Mouse (Mus musculus): ENCODE data around the gene B3gntl1.
A peak's percentile ranks its signal among the peaks of the same experiment; 100 is the strongest.
"Not testable (repeated sequence)": the region's sequence is repeated elsewhere in the genome, so short reads cannot be mapped to it uniquely, and the experiment has no call there.

The B3gntl1 gene

DNA sequence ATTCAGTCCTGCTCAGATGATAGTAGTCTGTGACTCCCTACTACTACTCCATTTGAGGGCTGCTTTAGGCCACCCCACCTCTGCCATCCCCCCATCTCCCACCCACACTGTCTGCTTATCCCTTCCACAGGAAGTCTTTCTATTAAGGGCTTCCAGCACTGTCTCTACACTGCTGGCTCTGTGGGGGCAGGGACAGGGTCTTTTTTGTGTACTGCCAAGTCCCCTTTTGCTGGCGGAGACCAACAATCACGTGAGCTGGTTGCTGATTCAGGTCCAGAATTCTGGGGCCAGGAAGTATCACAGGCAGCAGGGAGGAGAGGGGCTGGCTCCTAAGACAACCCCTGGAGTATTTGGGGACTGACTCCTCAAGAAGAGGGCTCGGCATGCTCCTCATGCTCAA lies 10.3 kb upstream of the B3gntl1 start:
- peak in 1 of 2 experiments; percentile 18 for DNase-seq

DNA sequence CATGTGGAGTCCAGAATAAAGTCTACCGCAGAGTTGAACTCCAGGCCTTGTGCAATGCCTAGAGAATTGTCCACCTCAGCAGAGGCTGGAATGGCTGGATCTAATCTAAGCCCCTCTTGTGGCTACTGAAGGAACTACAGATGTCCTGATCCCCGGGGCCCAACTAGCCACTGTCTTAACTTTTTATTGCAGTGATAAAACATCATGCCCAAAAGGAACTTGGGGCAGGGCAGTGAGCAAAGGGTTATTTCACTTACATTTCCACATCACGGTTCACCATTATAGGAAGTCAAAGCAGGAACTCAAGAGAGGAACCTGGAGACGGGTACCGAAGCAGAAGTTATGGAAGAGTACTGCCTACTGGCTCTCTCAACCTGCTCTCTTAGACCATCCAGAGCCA lies 7.8 kb upstream of the B3gntl1 start:
- DNase-seq: peak; percentile 43 to 55

DNA sequence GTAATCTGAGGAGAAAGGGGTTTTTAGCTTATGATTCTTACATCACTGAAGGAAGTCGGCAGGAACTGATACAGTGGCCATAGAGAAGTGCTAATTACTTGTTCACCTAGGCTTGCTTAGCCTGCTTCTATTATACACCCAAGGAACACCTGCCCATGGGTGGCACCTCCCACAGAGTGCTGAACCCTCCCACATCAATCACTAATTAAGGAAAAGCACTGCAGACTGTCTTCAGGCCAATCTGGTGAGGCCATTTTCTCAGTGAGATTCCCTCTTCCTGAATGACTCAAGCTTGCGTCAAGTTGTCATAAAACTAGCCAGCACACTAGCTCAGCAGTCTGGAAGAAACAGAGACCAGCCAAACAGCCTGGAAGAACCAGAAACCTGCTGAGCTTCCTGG lies 6.6 kb upstream of the B3gntl1 start:
- DNase-seq: no peak

DNA sequence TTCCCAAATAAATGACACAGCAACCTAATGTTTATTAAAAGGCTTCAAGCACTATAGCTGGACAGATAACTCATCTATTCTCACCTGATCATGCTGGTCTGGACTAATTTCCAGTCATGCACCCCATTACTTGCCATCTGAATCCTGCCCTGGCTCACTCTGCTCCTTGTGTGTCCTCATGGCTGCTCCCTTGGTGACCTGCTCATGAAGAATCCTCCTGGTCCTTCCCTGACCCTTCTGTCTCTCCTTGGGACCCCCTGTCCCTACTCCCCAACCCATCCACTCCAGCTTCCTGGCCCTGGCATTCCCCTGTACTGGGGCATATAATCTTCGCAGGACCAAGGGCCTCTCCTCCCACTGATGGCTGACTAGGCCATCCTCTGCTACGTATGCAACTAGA lies 3.9 kb upstream of the B3gntl1 start:
- DNase-seq: no peak

DNA sequence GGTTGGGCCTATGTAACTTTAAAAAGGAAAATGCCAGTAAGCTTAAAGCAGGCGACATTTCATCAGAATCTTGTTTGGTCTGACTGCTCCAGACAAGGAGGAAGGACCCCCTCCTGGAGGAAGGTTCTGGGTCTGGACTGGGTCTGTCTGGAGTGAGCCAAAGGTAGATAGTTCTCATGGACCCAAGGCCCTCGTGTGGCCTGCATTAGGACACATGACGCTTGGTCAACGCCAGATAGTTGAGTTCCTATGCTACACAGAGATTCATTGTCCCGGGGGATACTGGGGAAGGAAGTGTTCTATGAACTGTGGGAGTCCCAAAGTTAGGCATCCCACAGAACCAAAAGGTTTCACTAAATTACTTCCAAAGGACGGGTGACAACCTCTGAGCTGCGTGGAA lies 676 bp upstream of the B3gntl1 start:
- DNase-seq: peak in 1 of 2 experiments; percentile 9

DNA sequence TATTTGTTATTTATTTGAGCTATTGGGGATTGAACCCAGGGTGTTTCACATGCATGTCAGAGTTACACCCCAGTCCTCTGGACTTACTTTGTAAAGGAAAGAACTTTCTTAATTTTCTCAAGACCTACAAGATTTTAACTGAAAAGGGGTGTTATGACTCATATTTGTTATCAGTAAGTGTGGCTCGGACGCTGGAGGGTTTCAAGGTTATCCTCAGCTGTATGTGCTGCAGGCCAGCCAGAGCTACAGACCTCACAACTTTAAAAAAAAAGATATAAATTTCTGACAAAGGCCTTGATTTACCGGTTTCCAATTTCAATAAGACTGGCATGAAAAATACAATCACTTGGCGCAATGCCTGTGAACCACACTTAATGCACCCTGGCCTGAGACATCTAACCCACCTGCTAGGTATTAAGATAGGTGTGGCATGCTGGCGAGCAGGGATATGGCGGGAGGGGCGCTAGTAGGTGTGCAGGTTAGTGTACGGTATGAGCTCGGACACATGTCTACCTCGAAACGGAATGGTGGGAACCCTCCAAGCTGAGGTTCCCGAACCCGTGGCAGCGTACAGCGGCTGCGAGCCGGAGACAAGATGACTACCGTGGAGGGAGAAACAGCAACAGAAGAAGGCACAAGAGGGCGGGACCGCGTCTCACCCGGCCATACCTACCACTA lies 502 bp downstream of the B3gntl1 start:
- no peak for DNase-seq

DNA sequence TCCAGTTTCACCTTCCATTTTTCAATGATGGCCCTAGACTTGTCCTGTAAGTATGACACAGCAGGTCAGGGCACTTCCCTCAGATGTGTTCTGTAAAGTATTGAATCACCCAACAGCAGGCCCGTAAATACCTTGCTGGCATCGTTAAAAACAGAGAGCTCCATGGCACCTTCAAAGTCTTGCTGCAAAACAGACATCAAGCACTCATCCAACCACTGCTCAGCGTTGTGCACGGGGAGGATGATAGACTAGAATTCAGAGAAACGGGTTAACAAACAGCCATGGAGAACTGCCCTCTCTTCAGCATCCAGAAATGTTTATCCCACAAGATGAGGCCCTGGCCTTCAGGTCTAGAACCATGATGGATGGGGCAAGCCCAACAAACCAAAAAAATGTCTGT lies 2.0 kb downstream of the B3gntl1 start:
- no peak for DNase-seq

DNA sequence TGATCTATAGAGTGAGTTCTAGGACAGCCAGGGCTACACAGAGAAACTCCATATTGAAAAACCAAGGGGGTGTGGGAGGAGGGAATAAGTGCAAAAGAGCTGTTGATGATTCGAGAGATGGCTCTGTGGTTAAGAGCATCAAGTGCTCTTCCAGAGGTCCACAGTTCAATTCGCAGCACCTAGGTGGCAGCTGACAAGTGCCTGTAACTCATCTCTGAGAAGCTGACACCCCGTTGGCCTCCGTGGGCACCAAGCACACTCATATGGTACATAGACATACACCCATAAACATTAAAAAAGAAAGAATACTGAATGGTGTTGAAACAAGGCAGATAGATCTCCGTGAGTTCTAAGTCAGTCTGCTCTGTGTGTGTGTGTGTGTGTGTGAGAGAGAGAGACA lies 4.2 kb downstream of the B3gntl1 start:
- no peak for DNase-seq

DNA sequence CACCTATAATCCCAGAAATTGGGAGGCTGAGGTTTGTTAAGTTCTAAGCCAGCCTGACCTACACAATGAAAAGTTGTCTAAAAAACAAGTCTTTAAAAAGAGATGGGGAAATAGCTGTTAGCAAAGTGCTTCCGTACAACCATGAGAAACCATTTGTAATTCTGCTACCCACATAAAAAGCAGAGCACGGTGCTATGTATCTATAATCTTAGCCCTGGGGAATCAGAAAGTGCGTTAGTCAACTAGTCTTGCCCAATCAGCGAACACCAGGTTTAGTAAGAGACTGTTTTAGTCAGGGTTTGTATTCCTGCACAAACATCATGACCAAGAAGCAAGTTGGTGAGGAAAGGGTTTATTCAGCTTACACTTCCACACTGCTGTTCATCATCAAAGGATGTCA lies 5.4 kb downstream of the B3gntl1 start:
- DNase-seq: no peak

DNA sequence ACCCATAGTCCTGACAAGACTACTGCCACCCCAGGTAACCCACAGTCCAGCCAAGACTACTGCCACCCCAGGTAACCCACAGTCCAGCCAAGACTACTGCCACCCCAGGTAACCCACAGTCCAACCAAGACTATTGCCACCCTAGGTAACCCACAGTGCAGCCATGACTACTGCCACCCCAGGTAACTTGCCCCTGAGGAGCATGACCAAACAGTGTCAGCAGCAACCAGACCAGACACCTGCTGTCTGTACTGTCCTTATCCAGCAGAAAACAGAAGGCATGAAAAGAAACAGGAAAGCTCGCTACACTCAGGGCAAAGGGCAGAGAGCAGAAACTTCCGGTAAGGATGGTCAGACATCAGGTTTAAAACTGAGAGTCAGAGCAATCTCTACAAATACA lies 11.8 kb downstream of the B3gntl1 start:
- peak; percentile 13 to 33 for DNase-seq

DNA sequence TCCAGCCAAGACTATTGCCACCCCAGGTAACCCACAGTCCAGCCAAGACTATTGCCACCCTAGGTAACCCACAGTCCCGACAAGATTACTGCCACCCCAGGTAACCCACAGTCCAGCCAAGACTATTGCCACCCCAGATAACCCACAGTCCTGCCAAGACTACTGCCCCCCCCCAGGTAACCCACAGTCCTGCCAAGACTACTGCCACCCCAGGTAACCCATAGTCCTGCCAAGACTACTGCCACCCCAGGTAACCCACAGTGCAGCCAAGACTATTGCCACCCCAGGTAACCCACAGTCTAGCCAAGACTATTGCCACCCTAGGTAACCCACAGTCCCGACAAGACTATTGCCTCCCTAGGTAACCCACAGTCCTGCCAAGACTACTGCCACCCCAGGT lies 12.3 kb downstream of the B3gntl1 start:
- DNase-seq: not testable (repeated sequence)

DNA sequence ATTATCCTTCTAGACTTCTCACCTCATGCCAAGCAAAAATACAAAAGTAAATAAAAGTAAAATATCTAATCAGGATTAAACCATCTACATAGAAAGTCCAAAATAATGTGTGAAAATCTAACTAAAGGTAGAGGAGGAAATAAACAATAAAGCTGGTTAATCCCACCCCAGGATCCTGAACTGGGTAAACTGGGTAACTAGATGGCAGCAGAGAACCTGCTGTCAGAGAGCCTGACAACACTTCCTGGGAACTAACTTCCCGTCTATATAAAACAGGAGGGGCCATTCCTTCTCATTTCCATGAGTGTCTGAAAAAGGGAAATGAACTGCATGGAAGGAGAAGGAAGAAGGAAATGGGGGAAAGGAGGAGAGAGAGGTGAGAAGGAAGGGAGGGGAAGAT lies 14.8 kb downstream of the B3gntl1 start:
- peak in 1 of 2 experiments; percentile 27 for DNase-seq

DNA sequence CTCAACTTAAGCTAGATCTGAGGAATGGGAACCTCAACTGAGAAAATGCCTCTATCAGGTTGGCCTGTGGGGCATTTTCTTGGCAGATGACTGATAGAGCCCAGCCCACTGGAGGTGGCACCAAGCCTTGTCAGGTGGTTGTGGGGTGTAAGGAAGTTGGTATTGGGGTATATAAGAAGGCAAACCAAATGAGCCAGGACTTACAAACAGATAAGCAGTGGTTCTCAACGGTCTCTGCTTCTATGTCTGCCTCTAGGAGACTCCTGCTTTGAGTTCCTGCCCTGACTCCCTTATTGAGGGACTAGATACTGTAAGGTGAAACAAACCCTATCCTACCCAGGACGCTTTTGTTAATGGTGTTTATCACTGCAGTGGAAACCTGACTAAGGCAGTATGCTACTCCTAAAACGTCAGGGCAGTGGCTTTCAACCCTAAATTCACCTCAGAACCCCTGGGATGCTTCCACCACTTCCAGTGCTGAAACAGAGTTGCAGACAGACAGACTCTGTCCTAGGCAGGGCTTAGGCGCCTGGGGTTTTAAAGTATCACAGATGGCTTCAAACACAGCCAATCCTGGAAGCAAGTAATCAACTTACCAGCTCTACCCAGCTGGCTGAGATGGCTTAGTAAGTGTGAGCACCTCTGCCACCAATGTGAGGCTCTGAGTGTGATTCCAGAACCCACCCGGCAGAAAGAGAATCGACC lies 17.0 kb downstream of the B3gntl1 start:
- no peak for DNase-seq

DNA sequence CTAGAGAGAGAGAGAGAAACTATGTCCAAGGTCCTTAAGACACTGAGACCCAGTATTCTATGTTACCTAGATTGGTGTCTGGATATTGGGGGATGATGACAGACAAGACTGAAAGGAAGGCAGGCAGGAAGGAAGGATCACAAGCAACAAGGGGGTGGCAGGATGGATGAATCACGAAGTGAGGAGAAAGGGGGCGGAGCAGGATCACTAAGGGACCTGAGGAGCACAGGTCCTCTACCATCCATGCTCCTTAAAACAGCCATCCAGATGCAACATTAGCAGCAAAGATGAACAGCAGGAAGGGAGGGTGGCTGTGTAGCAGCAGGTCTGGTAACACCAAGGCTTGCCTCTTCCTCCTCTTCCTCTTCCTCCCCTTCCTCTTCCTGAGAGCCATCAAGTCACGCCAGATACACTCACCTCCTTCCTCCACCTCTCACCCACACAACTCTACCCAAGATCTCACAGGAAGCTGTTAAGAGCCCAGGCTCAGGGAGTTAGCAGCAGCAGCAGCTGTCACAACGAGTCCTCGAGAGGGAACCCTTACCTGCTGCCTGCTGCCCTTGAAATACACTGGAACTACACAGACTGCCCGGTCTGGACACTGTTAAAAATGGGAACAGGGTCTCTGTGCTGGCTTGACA lies 17.7 kb downstream of the B3gntl1 start:
- DNase-seq: no peak

DNA sequence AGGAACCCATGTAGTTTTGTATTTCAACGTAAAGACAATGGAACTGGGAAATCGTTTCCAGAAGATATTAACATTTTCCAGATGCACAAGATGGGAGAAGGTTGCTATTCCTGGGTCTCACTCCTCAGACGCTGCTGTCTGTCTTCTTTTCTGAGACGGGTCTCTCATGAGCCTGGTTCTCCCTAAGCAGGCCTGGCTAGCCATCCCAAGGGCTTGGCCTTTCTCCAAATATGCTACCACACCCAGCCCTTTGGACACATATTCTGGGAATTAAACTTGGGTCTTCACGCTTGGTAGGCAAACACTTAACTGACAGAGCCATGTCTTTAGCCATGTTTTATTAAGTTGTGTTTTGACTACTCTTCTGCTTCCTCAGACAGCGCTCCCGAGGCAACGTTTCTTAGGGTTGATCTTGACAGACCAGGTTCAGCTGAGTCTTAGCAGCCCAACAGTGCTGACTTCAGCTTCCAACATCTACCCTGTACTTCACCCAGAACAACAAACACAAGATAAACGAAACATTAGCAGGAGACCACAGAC lies 18.5 kb downstream of the B3gntl1 start:
- peak in 1 of 2 experiments; percentile 33 for DNase-seq

DNA sequence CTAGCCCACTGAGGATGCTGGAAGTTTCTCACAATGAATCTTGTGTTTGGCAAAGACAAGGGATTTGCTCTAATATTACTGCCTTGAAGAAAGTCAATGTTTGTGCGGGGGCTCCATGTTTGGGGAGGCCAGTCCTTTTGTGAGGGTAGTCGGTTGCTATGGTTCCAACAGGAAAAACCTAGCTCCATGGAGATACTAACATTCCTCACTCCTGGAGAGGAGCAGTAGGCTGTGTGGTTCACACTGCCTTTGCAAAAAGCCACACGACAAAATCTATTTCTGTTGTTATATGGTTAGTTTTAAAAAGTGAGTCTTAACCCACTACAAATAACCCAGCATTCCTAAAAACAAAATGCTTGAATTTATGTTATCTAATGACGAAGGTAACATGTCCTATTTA lies 19.3 kb downstream of the B3gntl1 start:
- DNase-seq: no peak

DNA sequence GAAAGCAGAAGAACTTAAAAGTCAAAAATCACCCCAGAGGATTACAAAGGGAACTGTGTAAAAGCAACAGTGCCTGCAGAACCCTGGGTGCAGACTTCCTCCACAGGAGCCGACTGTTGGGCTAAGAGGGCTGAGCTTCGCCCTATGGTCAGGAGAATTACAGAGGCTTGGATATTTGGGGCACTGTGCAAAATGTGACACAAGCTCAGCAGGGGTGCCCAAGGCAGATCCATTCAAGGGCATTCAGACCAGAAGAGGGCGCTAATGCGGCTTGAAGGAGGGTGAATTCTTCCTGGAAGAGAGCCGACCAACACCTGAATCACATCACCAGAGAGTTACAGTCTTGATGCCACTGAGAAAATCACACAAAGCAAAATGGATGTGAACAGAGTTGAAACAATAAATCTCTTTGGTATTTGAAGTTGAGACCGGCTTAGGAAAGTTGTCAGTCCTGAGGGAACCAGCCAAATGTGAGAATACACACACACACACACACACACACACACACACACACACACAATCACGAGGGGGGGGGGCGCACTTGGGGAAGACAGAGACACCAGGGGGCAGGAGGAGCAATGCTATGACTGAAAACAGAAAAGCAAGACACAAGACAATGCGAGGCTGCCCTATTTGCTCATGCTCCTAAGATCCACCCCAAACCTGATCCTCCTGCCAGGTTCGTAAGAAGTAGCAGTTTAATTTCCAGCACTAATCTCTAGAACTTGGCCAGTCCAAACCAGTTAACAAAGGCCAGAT lies 20.2 kb downstream of the B3gntl1 start:
- DNase-seq: peak; percentile 84 to 93

DNA sequence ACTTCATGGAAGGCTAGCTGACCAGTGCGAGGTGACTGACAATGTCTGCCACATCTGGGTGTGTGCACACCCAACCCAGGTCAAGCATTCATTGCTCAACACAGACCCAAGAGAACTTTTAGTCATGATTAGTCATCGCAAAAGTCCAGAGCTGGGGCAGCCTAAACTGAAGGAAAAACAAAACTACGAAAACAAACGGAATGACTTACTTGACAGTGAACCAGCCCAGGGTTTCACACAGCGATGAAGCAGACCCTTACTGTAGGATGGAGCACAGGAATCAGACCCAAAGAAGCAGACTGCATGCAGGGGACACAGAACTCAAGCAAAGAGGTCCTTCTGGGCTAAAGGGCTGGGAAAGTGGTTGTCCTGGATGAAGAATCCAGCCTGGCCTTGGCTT lies 21.0 kb downstream of the B3gntl1 start:
- no peak for DNase-seq

DNA sequence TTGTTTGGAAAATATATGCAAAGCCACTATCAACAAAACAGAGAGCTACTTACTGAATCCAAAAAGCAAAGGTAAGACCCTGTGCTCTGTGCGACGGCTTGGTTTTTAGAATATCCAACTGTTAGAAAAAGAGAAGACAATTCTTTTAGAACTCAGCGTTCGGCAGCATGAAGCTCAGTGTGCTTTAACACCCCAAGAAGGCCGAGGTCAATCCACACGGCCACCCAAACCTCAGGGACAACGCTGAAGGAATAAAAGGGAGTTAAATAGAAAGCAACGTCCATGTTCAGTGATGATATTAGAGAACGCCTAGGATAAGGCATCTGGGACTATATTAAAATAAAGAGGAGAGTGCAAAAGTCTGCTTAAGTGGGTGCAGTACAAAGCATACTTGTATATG lies 21.4 kb downstream of the B3gntl1 start:
- DNase-seq: no peak

DNA sequence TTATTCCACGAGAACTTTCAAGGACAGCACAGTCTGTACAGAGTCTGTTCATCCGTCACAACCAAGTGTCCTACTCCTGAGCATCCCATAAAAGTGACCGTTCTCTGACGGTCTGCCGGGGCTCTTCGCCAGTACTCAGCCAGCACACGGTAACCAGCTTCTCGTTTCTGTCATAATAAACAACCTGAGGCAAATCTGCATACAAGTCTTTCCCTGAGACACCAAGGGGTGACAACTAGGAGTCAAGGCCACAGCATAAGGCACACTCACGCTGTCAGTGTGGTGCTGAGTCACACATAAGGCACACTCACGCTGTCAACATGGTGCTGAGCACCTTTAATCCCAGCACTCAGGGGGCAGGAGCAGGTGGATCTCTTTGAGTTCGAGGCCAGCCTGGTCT lies 22.3 kb downstream of the B3gntl1 start:
- no peak for DNase-seq

DNA sequence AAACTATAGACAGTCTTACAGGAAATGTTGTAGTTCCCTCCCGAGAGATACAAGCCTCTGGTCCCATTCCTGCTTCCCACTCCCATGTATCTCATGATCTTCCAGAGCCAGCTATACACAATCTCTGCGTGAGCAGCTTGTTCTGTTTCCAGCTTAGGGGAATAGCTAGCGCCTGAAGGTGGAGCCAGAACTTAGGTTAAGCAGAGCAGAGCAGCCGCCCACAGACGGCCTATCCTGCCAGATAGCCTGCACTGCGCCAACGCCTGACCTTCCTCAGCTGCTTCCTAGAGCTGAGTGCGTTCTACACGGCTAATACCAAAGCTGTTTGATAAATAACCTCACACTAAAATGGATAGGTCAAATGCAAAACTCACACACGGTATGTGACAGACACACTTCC lies 23.1 kb downstream of the B3gntl1 start:
- DNase-seq: peak; percentile 18 to 40

DNA sequence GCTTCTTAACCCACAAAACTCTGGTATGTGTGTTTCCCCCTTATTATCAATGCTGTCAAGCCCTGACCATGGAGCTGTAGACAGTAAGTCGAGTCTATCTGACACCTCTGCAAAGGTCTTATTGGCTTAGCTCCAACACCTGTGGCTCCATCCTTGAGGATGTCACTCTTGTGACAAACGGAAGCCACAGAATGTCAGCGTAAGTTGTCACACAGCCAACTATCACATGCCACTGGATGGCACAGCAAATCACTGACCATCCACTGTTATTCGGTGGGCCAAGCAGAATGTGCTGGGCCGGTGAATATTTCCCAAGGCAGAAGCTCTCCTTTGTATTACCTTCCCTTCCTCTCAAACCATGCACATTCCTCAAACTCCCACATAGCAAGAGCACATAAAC lies 24.8 kb downstream of the B3gntl1 start:
- DNase-seq: no peak

DNA sequence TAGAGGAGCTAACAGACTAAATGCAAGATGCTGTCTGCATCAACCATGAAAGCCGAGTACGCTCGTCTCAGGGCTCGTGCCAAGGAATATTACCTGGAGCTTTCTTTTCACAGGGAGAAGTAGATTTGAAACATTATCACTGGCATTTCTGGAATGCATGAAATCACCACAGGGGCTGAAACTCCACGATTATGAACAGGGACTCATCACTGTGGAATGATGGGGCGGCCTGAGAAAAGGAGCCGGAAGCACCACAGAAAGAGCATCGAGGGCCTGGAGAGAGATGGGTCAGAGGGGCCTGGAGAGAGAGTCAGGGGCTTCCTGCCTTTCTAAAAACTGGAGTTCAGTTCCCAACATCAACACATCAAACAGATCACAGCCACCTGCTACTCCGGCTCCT lies 25.6 kb downstream of the B3gntl1 start:
- no peak for DNase-seq

All from kidney, postnatal 36 days (tissue).